Mouse (Mus musculus) lung, adult 2 months (tissue): ENCODE data around the gene Cpxm1. TPM values are rescaled to one million over a fixed set of nuclear protein-coding genes. Genes with fewer than 3 reads are reported as not detected.

ENCODE experiments used
- DNase-seq: peaks from one replicate; pipeline ENCODE4 v3.0.0; 2022
- H3K4me1 ChIP-seq: fragments of 200-500 bp; 2 replicates; pipeline ENCODE4 v1.6.1; 2011; ENCODE audit warnings: low read length; ENCODE audit not compliant: control insufficient read depth, insufficient read depth
- H3K4me3 ChIP-seq: fragments of 200-500 bp; replicated peaks from 2 replicates; pipeline ENCODE3; 2011; ENCODE audit warnings: low read depth, mild to moderate bottlenecking, control low read depth, low read length; ENCODE audit errors: extremely low read depth
- CTCF ChIP-seq: fragments of 200-500 bp; IDR thresholded peaks from 2 replicates; pipeline ENCODE4 v1.5.1; 2011; ENCODE audit warnings: mild to moderate bottlenecking, low read length, control low read depth; ENCODE audit not compliant: insufficient read depth
- POLR2A ChIP-seq: fragments of 200-500 bp; IDR thresholded peaks from 2 replicates; pipeline ENCODE4 v1.6.1; 2011; ENCODE audit warnings: low read depth, mild to moderate bottlenecking, control low read depth, low read length, borderline replicate concordance; ENCODE audit errors: extremely low read depth
- WGBS: fragments of 180-500 bp; shearing (Covaris S2); methylation state at CpG from one replicate; pipeline ENCODE4 v1.1.7; 2018; 5-methylcytosine and 5-hydroxymethylcytosine counted together
- polyA plus RNA-seq: library from polyadenylated mRNA; depleted of rRNA; stranded (reverse); fragments of >200 nt; gene quantifications from 2 replicates; pipeline ENCODE4 v1.2.3, GENCODE M21; 2012; rRNA removed

Cpxm1 gene
- polyA plus RNA-seq = 17.6 and 20.5 TPM in 2 replicates

DNA sequence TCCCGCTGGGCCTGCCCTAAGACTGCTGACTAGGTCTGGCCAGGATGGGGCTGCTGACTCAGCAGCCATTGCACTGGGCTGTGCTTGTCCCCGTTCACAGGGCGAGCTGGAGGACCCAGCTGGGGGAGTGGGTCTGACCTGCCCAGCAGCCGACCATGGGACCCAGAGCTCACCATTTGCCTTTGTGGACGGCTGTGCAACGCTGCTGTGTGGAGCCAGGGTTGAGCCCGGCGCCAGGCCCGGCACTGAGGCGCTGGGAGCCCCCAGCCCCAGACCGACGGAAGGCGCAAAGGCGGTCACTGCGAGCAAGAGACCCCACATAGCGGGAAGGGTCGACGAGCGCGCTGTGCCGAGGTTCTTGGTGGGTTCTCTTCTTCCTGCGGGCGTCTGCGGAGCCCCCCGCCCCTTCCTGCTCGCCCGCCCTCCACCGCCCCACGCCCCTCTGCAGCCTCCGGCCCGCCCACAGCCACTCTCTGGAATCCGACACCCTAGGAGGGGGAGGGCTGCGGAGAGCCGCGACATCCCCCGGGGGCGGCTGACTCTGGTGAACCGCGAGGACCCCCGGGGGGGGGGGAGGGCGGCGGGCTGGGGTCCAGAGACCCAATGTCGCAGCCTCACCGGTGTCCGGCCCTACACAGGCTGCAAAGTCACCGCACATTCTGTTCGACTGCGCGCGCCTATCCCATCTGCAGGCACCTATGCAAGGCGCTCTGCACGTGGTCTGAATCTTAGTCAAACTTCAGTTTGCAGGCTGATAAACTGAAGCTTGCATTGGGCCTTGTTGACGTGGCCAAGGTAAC lies at the start of gene Cpxm1:
Gene Cpxm1 (minus strand): TSS at position 389 of the 800 bp plus-strand sequence.
- 3% methylated on average over 49 of the region's 53 CpGs for WGBS
- DNase-seq = no peak
- H3K4me1 ChIP-seq = no peaks in the 10 kb centered on the region

DNA sequence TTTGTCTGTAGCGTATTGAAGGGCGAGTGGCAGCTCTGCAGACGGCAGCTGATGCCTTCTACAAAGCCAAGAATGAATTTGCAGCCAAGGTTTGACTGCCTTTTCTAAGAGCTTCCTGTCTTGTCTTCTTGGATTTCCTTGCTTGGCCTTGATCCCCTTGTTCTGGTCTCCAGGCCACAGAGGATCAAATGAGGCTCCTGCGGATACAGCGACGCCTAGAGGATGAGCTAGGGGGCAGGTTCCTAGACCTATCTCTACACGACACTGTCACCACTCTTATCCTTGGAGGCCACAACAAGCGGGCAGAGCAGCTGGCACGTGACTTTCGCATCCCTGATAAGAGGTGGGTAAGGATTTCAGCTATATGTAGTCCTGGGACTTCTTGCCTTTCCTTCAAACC lies 44.8 kb upstream of the Cpxm1 start:
- DNase-seq = no peak
- 91% methylated on average over 10 of the region's 10 CpGs for WGBS
- Histone ChIP-seq H3K4me3 (no peak overlapping the region), H3K4me1 (no peaks in the 10 kb centered on the region)
- TF ChIP-seq POLR2A = no peak
- no peak for TF ChIP-seq CTCF

More for the DNA sequence above, at the start of gene Cpxm1:
- H3K4me3 ChIP-seq = peak within 1 kb of the TSS; percentile 29
- TF ChIP-seq CTCF (no peak), POLR2A (no peak)

DNA sequence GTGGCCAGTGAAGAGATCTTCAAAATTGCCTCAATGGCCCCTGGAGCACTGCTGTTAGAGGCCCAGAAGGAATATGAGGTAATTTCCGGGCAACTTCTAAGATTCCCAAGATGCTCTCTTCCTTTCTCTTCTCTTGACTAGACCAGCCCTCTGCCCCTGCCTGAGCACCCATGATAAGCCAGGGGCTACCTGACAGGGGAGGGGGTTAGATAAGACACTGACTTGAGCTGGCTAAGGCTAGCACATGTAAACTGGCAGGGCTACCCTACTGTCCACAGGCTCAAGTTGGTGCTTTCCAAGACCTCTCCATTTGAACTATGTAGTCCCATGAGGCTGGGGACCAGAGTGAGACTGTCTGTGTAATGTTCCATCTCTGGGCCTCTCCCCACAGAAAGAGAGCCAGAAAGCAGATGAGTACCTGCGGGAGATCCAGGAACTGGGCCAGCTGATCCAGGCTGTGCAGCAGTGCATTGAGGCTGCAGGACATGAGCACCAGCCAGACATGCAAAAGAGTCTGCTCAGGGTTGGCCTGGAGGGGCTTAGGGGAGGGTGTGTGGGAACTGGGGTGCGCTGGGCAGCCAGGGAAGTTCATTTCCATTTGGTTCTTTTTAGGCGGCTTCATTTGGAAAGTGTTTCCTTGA lies 42.6 kb upstream of the Cpxm1 start:
- no peaks in the 10 kb centered on the region for H3K4me1 ChIP-seq
- H3K4me3 ChIP-seq = no peak overlapping the region
- no peak for DNase-seq
- no peak for TF ChIP-seq POLR2A
- TF ChIP-seq CTCF = no peak
- 92% methylated on average over 4 of the region's 4 CpGs for WGBS

DNA sequence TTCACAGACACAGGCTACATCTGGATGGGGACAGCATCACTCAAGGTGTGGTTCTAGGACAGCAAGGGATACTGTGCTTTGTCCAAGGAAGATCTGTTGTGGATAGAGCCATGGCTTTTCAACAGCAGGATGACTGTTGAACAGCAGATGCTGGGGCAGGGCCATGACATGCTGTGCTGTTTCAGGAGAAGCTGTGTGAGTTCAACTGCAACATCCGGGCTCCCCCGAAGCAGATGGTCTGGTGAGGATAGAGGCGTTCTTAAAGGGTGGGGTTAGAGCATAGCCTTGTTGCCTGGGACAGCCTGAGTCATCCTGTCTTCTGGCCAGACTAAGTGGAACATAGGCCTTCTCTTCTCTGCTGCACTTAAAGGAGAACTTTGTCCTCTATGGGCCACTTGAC lies 41.5 kb upstream of the Cpxm1 start:
- TF ChIP-seq POLR2A (no peak), CTCF (no peak)
- WGBS = 92% methylated on average over 3 of the region's 3 CpGs
- DNase-seq = no peak
- Histone ChIP-seq H3K4me3 (no peak overlapping the region), H3K4me1 (no peaks in the 10 kb centered on the region)

DNA sequence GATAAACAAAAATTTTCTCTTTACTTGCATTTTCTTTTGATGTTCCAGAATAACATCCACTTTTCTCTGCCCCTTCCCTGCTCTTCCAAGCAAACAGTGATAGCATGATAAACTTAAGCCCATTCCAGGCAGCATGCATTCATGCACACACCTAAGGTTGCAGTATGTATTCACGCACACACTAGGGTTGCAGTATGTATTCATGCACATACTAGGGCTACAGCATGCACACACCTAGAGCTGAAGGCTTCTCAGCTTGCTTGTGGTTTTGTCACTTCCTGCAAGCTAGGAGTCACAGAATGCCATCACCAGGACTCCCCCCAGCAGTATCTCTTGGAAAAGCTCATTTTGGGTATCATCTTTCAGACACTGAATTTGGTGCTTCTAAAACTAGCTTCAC lies 39.4 kb upstream of the Cpxm1 start:
- WGBS = 98% methylated on average over 1 of the region's 1 CpGs

DNA sequence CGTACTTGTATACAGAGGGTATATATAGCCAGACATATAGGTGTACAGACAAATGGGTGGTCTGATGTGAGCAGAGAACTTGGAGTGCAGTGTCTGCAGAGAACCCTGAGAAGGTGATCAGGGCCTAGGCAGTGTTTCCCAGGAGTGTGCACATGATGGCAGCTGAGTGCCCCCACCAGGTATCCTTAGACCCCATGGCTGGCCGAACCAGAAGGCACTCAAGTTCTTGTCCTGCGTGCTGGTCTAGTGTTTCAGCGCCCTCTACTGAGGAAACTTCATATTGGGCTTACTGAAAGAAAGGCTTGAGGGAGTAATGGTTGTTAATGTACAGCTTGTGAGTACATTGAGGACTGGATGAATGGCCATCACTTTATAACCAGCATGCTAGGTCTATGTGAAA lies 35.8 kb upstream of the Cpxm1 start:
- no peak for DNase-seq

More for the DNA sequence above, 39.4 kb upstream of the Cpxm1 start:
- Histone ChIP-seq H3K4me3 (no peak overlapping the region), H3K4me1 (no peaks in the 10 kb centered on the region)
- no peak for DNase-seq
- TF ChIP-seq POLR2A (no peak), CTCF (no peak)

GRCm38 (mm10) chr2:130432157-130432556 lies 34.8 kb upstream of the Cpxm1 start:
- Histone ChIP-seq H3K4me3 (no peak overlapping the region), H3K4me1 (peaks cover 6% of the 10 kb centered on the region)
- no peak for DNase-seq
- 92% methylated on average over 3 of the region's 3 CpGs for WGBS
- no peak for TF ChIP-seq POLR2A
- TF ChIP-seq CTCF = no peak

More for the DNA sequence above, 35.8 kb upstream of the Cpxm1 start:
- Histone ChIP-seq H3K4me3 (no peak overlapping the region), H3K4me1 (peaks cover 6% of the 10 kb centered on the region)
- 21% methylated on average over 4 of the region's 4 CpGs for WGBS
- TF ChIP-seq POLR2A (no peak), CTCF (peak; percentile 47)

- Histone ChIP-seq H3K4me3 (no peak overlapping the region), H3K4me1 (peaks cover 6% of the 10 kb centered on the region)
- no peak for DNase-seq
- TF ChIP-seq POLR2A (no peak), CTCF (no peak)
- 58% methylated on average over 3 of the region's 3 CpGs for WGBS
These were observed 33.1 kb upstream of the Cpxm1 start for GRCm38 (mm10) chr2:130430484-130430883.

GRCm38 (mm10) chr2:130429851-130430250 lies 32.5 kb upstream of the Cpxm1 start:
- H3K4me3 ChIP-seq = no peak overlapping the region
- DNase-seq = no peak
- WGBS = 52% methylated on average over 2 of the region's 2 CpGs
- TF ChIP-seq CTCF = no peak
- no peak for TF ChIP-seq POLR2A
- peaks cover 11% of the 10 kb centered on the region for H3K4me1 ChIP-seq

DNA sequence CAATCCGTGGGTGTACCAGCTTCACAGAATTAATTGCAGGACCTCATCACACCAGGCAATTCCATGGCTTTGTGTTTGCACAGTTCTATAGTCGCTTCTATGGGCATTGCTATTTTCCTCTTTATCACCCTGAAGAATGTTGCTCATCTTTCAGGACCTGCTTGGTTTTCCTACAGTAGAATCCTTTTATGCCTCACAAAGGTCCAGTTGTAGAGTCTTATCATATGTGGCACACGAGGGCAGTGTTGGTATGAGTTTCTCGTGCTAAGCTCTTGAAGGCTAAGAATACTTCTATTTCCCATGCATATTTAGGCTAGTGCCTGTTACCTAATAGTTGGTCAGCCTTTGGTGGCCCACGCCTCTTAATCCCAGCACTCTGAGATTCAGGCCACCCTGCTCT lies 27.7 kb upstream of the Cpxm1 start:
- 22% methylated on average over 5 of the region's 5 CpGs for WGBS
- Histone ChIP-seq H3K4me1 (peaks cover 9% of the 10 kb centered on the region), H3K4me3 (peak overlapping the region; percentile 68)
- TF ChIP-seq CTCF (no peak), POLR2A (no peak)
- DNase-seq = no peak
